Mouse (Mus musculus): ENCODE results near the gene Tnfrsf14.

- TF ChIP-seq CTCF (IDR thresholded peaks at IDR 0.05) (no peak), EP300 (IDR thresholded peaks at IDR 0.05) (no peak)
Measured at GRCm38 (mm10) chr4:154928395-154929087, at the start of gene Tnfrsf14.

Data from lung, postnatal 0 days (tissue).